Mouse (Mus musculus) frontal cortex, postnatal 14 days (tissue): ENCODE results near the gene Nup98.

Source experiments
- DNase-seq, 2 experiments: peaks; one replicate each; pipeline ENCODE4 v3.0.0; 2022; ENCODE audit warnings: low spot score in 2 of 2

The Nup98 gene

DNA sequence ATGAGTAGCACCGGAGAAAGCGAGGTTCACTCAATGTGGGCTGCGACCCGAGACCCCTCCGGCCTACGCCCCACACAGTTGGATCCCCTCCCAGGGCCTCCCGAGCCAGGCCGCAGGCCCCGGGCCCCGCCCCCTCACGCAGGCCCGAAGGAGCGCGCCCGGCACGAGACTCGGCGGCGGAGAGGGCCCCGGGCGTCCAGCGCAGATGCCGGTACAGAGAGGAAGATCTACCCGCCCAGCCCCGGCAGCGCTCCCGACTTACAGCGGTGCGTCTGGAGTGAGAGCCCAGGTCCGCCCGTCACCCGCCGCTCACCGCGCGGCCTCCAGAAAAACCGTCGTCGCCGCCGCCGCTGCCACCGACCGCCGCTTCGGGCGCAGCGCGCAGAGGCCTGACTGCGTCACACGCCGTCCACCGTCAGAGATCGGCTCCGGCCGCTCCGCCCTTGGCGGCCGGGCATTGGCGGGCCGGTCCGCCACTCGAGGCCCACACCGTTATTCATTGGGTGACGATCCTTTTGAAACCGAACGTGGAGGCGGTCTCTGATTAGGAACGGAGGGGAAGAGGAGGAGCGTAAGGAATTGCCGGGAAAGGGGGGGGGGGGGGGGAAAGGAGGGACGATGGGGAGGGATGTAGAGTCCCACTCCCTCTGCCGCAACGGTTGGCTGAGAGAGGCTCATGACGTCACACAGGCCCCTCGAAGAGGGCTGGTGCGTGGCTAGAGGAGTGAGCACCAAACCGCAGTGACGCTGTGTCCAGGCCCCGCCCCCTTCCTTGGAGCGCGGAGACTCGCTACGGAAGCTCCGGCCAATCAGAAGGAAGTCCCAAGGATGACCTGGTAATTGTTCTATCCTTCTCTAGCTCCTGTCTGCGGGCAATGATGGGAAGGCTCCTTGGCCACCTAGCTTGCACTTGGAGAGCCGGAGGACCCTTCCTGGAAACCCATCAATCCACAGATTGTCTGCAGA, at the start of gene Nup98, which contains the start of gene Pgap2:
Gene Nup98 (minus strand): TSS at position 421 of the 966 bp plus-strand sequence.
Gene Pgap2 (plus strand): TSS at position 453 of the 966 bp plus-strand sequence.
- DNase-seq: peak; percentile 98 to 99

DNA sequence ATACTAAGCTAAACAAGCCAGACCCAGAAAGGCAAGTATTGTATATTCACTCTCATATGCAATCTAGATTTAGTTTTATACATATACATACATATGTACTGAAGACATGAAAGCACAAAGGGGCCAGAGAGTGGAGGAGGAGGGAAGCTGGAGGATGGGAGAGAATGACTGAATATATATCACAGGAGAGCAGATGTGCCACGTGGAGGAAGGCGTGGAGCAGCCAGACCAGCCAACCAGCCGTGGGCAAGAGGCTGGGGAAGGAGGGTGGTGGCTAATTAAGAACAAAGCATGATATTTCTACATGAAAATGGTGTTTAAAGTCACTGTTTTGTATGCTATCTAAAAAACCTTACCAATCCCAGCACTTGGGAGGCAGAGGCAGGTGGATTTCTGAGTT, 48.8 kb upstream of the Nup98 start:
- no peak for DNase-seq

DNA sequence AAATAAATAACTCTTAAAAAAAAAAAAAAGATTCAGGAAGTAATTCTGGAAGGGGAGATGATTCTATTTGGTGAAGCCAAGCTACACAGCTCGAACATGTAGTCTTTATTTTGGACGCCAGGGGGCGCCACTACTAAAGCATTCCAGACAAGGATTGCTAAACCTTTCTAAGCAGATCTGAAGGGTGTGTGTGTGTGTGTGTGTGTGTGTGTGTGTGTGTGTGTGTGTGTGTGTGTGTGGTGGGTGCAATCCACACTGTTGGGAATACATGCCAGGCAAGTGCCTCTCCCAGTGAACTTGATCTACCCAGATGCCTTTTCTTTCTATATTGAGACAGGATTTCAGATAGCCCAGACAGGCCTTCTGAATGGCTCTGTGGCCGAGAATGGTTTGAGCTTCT, 48.2 kb upstream of the Nup98 start:
- peak; percentile 61 to 68 for DNase-seq

DNA sequence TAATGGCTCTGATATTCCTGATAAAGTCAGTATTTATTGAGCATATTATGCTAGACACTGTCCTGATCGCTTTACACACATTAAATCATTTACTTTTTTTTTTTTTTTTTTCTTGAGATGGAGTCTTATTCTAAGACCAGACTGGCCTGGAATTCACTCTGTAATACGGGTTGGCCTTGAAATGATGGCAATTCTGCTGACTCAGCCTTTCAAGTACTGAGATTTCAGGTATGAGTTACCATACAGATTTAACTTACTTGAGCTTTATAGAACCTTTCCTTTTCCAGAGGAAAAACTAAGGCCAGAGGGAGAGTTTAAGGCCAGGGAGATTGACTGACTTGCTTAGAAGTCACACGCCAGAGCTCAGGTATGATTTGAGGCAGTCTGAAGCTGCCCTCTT, 46.7 kb upstream of the Nup98 start:
- no peak for DNase-seq

DNA sequence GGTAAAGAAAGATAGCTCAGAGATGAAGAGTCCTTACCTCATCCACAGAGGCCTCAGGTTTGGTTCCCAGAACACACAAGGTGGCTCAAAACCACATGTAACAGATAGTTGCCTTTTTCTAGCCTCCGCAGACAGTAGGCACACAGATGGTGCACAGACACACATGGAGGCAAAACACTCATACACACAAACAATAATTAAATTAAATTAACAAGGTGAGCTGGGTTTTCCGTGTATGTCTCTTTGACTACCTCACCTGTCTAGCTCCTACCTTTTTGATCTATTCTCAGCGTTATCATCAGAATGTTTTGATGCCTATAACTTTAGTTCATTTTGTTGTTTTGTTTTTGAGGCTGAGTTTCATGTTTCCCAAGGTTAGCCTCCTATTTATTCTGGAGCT, 46.0 kb upstream of the Nup98 start, which contains the start of gene Rhog:
Gene Rhog (minus strand): TSS at position 101 of the 400 bp plus-strand sequence.
- no peak for DNase-seq

DNA sequence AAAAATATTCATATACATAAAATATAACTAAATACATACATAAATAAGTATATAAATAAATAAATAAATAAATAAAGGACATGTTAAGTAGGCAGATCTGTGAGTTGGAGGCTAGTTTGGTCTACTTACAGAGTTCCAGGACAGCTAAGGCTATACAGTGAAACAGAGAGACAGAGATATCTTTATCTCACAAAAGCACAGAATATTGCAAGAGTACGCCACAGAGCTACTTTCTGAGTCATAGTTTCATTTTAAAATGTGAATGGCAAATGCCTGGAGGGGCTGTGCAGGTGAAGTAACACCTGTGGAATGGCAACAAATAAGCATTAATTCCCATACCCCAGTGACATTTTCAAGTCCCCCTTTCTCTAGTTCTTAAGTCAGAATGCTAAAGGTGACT, 43.7 kb upstream of the Nup98 start:
- no peak for DNase-seq

DNA sequence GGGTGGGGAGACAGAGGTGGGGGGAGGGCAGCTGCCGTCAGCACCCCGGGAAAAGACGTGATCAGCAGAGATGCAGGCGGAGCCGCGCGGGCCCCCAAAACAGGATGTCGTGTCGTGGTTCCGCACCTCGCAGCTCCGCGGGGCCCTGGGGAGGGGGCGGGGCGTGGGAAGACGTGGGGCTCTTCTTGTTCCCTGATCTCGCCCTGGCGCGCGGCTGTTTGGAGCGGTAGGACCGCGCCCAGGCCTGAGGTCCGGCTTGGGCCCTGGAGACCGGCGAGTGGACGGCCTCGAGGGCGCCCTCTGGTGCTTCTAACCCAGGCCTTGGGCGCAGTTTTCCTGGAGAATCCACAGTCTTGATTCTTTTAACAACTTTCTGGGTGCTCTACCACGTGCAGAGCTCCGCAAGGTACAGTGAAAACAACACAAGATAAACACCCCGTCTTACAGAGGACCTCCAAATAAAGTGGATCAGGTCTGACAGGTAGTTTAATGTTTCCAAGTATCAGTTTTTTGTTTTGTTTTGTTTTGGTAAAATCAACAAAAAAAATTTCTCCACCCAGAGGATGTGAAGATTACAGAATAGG, 40.7 kb upstream of the Nup98 start:
- DNase-seq: peak; percentile 75 to 80

DNA sequence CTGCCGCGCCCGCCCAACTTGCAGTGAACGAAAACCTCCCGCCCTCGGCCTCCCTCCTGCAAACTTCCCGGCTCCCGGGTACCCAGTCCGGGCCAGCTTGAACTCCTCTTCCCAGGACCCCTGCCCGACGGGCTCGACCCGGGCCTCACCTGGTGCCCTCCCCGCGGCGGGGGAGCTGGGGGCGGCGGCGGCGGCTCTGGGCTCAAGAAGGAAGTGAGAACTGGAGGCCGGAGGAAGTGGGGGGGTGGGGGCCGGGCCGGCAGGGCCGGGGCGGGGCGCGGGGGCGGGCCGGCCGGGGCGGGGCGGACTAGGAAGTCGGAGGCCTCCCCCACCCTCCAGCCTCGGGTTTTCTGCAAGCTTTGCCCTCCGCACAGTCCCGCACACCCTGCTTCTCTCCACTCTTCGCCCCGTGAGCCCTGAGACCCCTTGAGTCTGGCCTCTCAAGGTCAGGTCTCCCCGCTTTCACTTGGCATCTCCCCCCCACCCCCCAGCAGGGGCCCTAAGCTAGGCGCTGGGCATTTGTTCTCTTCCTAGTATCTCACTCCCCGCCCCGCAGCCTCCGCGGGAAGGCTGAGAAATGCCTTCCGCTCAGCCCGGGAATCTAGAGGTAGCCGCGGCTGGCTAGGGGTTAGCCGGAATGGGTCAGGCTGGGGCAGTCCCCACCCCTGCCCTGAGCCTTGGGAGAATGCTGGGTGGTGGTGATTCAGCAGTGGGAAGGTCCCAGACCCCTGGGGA, 40.1 kb upstream of the Nup98 start:
- peak in 1 of 2 experiments; percentile 36 for DNase-seq

DNA sequence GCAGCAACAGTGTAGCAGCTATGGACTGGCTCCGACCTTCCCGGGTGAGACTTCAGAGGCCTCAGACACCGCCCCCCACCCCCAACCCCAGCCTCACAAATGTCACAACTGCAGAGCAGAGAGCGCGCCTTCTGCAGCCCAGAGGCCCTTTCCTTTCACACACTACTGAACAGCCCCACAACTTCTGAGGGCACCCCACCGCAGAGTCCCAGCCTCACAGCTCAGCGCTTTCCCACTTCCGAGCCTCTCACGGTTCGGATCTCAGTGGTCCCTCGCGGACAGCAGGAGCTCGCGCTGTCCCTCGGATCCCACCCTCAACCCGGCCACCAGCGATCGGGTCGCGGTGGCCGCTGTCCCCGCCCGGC, 39.5 kb upstream of the Nup98 start:
- no peak for DNase-seq

DNA sequence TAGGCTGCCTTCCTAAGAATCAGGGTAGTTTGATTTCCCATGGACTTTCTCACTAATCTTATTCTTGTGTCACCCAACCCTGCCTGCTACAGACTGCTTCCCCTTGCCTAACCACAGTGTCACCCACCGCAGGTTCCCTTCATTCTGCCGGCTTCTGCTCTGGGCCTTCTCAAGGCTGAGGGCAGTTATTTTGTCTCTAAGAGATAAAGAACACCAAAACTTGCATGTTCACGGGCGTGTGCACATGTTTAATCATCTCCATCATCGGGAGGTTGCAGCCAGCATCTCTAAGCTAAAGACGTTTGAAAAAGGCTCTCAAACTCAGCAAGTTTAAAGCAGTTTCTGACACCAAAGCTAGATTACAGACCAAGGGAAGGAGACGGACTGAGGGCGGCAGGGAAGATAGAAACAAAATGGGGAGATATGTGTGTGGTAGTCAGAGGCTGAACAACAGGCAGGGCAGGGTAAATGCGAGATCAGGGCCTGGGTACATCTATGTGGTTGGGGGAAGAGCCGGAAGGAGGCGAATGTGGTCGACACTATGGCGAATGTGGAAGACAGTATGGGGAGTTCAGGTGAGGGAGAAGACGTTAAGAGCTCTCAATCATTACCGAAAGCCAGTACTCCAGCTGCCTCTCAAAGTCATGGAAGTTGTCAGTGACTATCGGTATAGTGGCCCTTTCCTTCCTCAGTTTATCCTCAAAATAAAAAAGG, 38.9 kb upstream of the Nup98 start:
- no peak for DNase-seq

DNA sequence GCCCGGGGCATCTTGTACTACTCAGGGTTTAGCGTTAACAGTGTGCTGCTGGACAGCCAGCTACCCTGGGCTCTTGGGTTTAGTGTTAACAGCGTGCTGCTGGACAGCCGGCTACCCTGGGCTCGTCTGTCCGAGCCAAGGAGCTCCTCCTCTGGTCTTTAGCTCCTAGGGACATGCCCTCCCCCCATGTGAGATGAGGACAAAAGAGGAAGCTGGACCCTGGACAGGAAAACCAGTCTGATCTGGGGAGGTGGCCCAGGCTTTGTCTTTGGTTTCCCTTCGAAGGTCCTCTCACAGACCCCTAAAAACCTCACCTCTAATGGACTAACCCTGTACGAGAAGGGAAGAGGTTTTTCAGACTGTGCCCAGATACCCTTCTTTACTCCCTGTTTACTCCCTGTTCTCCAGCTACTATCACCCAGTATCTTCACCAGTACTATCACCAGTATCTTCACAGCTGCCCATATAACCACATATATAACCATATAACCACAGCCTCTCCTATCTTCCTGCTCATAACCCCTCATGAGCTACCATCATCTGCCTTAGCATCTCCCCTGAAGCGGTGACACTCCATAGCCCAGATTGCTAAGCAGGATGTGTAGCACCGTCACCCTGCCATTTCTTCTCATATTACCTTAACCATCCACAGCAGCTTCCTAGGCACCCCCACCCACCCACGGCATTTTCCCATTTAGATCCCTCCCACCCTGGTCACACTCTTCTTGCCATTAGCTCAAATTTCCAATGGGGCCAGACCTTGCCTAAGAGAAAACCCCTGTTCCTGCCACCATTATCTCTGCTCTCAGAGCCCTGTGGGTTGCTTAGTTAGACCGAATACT, 37.2 kb upstream of the Nup98 start:
- DNase-seq: no peak

DNA sequence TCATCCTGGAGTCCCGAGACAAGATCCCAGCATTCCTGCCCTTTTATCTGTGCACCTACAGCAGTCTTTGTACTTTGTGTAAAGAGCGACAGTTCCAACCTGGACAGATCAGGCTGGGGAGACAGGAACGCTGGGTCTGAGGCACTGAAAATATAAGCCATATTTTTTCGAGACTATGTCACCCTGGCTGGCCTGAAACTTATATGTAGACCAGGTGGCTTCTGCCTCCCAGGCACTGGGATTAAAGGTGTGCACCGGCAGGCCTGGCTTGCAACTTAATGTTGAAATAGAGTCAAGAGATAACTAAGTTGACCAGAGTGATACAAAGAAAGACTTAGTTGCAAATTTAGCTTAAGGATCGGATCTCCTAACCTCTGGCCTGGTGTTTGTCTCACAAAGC, 36.3 kb upstream of the Nup98 start:
- DNase-seq: no peak

DNA sequence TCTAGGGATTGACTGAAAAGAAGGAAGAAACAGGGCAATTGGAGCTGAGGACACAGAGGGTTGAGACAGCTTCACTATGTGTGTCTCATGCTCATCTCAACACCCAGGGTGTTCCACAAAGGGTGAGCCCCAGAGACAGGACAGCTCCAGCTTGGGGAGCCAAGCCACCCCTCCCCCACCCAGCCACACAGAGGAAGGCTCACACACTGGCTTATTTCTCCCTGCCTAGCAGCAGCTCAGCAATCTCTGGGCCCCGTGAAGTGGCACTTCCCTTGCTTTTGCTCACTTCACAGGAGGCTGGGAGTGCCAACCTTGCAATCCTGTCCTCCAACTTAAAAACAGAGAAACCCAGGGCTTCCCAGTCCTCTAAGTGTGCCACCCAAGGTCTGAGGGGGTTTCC, 35.8 kb upstream of the Nup98 start:
- no peak for DNase-seq

DNA sequence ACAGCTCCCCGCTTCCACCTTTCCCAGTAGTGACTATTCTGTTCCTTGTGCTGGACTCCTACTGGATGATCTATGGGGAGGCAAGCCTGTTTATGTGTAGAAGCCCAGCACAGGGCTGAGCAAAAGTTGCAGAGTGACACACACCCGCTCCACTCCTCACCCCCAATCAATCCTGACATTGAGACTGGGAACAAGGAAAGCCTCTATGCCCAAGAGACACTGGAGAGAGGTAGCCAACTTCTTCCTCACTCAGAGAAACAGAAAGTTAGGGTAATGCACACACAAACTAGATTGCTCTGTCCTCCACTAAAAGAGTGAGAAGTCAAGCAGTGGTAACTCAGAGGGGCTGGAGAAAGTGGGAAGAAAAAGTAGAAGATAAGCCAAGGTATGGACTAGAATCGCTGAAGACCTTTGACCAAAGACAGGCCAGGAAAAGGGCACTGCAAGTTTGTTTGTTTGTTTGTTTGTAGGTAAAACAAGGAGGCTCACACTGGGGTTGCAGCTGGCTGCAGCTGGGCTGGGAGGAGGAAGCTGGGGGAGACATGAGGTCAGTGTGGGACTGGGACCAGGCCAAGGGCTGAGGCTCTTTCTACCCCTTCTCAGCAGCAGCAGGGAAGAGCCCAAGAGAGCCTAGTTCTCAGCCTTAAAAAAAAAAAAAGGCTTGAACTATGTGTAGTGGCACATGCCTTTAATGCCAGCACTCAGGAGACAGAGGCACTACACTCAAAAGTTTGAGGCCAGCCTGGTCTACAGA, 35.0 kb upstream of the Nup98 start:
- no peak for DNase-seq

DNA sequence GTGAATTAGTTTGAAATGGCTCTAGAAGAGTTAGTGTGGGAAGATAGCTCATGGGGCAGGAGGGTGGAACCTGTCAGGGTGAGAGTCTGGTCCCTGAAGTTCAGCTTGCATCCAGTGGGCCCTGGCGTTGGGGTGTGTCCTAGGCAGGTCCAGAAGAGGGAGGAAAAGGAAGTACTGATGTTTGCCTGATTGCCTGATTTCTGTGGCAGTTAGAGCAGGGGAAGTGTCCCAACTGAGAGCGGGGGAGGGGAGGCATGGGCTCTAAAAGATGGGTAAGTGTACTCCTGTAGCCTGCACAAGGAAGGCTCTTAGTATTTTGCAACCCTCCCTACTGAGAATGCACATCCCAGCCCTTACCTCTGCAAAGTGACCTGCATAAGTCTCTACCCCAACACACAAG, 33.9 kb upstream of the Nup98 start:
- no peak for DNase-seq

DNA sequence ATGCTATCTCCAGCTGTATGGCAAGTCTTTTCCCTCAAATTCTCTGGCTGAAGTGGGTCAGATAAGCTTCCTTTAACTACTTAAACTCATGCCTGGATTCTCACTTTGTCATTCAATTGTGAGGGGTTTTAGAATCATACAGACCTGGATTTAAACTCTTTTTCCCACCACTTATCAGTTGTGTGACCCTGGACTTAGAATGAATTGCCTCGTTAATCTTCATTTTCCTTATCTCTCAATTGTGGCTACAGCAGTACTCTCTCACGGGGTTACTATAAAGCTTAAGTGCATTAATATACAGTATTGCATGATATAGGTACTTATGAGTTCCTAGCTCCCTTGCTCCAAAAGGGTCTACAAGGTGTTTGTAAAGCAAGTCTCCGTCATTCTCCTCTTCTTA, 32.9 kb upstream of the Nup98 start:
- no peak for DNase-seq

DNA sequence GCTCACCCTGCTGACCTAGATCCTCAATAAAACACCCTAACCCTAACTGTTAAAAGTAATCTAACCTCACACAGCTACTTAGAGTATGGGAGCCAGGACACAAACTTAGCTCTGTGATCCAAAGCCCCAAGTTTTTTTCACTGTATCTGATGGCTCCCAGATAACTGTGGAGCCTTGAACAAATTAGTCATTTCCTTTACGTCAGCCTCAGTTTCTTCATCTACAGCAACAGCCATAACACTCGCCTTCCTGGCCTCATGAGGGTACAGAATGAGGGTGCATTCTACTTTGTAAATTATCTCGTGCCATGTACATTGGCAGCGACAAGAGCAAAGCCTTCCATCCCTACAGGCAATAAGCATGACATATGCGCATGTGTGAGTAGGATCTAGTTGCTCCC, 32.4 kb upstream of the Nup98 start:
- no peak for DNase-seq

DNA sequence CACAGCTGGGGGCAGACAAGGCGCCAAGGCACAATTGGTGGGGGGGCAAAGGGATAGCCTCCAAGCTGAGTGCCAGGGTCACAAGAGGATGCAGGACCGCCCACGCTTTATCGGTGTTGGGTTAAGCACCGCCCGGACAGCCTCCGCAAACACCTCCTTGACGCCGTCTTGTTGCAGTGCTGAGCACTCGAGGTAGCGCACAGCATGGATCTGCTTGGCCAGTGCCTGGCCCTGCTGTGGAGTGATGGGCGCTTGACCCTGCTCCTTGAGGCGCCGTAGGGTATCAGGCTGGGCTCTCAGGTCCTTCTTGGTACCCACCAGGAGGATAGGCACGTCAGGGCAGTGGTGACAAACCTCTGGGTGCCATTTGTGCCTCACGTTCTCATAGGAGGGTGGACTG, 29.6 kb upstream of the Nup98 start:
- no peak for DNase-seq

DNA sequence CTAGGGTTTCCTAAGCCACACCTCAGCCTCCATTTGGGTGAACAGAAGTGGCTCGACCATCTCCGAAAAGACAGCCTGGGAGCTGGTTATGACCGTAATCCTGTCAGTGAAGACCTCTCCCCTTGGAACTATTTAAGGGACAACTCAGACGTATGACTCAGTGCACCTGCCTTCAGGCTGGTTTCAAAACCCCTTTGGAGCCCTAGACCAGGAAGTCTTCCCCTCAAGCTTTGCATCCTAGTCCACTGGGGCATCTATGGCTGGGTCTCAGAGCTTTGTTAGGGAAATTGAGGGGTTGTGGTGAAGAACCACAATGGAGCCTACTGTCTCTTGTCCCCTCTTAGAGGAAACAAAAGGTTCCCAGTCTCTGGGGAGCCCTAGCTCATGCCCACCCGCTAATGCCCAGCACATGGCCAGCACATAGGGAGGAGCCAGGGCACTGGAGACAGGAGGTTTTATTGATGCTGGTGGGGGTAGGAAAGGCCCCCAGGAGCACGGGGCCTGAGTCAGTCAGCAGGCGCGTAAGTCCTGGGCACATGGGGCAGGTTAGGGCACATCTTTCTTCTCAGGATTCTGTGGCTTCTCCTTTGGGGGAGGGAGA, 28.8 kb upstream of the Nup98 start:
- no peak for DNase-seq

DNA sequence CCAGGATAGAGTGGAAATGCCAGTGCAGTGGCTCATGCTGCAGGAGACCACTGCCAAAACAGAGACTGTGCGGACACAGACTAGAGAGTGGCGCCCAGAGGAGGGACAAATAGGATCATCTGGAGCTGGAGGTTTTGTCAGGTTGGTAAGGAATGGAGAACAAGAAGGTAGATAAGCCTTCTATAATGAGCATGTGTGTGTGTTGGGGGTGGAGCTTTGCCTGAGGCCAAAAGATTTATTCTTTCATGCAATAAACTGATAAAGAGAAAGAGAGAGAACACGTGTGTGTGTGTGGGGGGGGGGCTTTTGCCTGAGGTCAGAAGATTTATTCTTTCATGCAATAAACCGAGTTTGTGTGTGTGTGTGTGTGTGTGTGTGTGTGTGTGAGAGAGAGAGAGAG, 23.1 kb upstream of the Nup98 start:
- DNase-seq: no peak
